Mouse (Mus musculus) erythroblast, adult 5-6 weeks (primary cell): ENCODE data around the gene Olfr1317. TPM values are rescaled to one million over a fixed set of nuclear protein-coding genes. Genes with fewer than 3 reads are reported as not detected.

Experiments
- ATAC-seq: replicated peaks from 2 replicates; pipeline ENCODE4 v1.8.0; 2016; ENCODE audit warnings: moderate number of reproducible peaks, mild to moderate bottlenecking, moderate TSS enrichment, inconsistent platforms; ENCODE audit not compliant: poor library complexity, low FRiP score, severe bottlenecking
- total RNA-seq, 2 experiments: library from RNA; stranded (forward) in 1 of 2; stranded (reverse) in 1 of 2; fragments of 150-400 nt in 1 of 2; fragments of 200-764, 138-1000 nt in 1 of 2; gene quantifications; 2 replicates each; pipeline versions ENCODE4 v1.2.3 to v1.2.4; 2015 to 2017; ENCODE audit warnings: low replicate concordance in 2 of 2

The Olfr1317 gene
- total RNA-seq (2015; ENCODE audit: low replicate concordance) (not detected in 2 replicates), total RNA-seq (2017; ENCODE audit: low replicate concordance) (not detected in 2 replicates)

- ATAC-seq = no peak
Measured at GRCm38 (mm10) chr2:112140029-112140428, at the start of gene Olfr1317. TSS of gene Olfr1317 (plus strand) at chr2:112140329.

GRCm38 (mm10) chr2:112096681-112097080, 43.4 kb upstream of the Olfr1317 start, which contains the start of gene Olfr1314:
TSS of gene Olfr1314 (minus strand) at chr2:112096781.
- no peak for ATAC-seq

GRCm38 (mm10) chr2:112115340-112115739, 24.8 kb upstream of the Olfr1317 start, which contains the start of gene Olfr1315-ps1:
TSS of gene Olfr1315-ps1 (minus strand) at chr2:112115440.
- ATAC-seq = no peak

DNA sequence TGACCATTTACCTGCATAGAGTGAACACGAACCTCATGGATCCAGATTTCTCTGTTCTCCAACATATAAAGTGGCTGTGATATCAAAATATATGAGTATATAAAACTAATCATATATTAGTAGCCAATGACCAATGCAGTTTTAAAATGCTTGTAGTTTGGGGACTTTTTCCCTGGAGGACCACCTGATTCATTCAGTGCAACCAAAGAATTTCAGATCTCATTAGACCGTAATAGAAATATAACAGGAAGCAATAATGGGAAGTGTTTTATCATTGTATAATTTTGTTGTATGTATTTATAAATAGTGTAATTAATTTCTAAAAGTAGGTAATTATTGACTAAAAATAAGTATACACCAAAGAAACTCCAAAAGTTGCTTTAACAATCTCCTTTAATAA, 5.3 kb upstream of the Olfr1317 start, which contains the start of gene Olfr1316:
Olfr1316 (minus strand) TSS at position 101 of the 400 bp plus-strand sequence.
- no peak for ATAC-seq

DNA sequence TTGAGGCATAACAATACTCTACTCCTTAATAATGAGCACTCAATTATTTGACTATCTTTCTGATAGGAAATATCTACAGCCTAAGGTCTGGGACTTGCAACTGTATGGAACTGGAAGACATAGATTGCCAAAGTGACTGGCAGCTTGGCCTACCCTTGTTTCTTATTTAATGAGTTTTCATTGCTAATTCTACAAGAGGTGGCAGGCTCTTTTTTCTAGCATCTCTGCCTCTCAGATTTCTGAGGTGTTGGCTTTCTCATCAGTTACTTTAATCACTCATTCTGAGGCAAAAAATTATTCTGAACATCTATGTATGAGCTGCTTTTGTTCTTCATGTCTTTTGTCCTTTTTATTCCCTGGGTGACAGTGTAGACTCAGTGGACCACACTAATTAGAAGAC, 13.8 kb downstream of the Olfr1317 start, which contains the start of gene Olfr1318:
Olfr1318 (plus strand) TSS at position 301 of the 400 bp plus-strand sequence.
- ATAC-seq = no peak

Other genes starting within 250 kb of the Olfr1317 start
- gene Olfr1306, start 224.1 kb upstream of the Olfr1317 start, total RNA-seq (2015; ENCODE audit: low replicate concordance) = not detected in 2 replicates
- gene Olfr1306, start 224.1 kb upstream of the Olfr1317 start, total RNA-seq (2017; ENCODE audit: low replicate concordance) = not detected in 2 replicates
- gene Olfr1307, start 190.9 kb upstream of the Olfr1317 start, total RNA-seq (2015; ENCODE audit: low replicate concordance) = not detected in 2 replicates
- 0.14 TPM in 1 of 2 replicates, not detected in the other for gene Olfr1307, start 190.9 kb upstream of the Olfr1317 start, total RNA-seq (2017; ENCODE audit: low replicate concordance)
- not detected in 2 replicates for gene Olfr1308, start 175.4 kb upstream of the Olfr1317 start, total RNA-seq (2015; ENCODE audit: low replicate concordance)
- not detected in 2 replicates for gene Olfr1308, start 175.4 kb upstream of the Olfr1317 start, total RNA-seq (2017; ENCODE audit: low replicate concordance)
- not detected in 2 replicates for gene Olfr1309, start 150.0 kb upstream of the Olfr1317 start, total RNA-seq (2015; ENCODE audit: low replicate concordance)
- gene Olfr1309, start 150.0 kb upstream of the Olfr1317 start, total RNA-seq (2017; ENCODE audit: low replicate concordance) = not detected in 2 replicates
- gene Olfr1310, start 127.6 kb upstream of the Olfr1317 start, total RNA-seq (2015; ENCODE audit: low replicate concordance) = not detected in 2 replicates
- gene Olfr1310, start 127.6 kb upstream of the Olfr1317 start, total RNA-seq (2017; ENCODE audit: low replicate concordance) = not detected in 2 replicates
- gene Olfr1311, start 115.9 kb upstream of the Olfr1317 start, total RNA-seq (2015; ENCODE audit: low replicate concordance) = not detected in 2 replicates
- not detected in 2 replicates for gene Olfr1311, start 115.9 kb upstream of the Olfr1317 start, total RNA-seq (2017; ENCODE audit: low replicate concordance)
- gene Olfr1312, start 90.1 kb upstream of the Olfr1317 start, total RNA-seq (2015; ENCODE audit: low replicate concordance) = not detected in 2 replicates
- not detected in 2 replicates for gene Olfr1312, start 90.1 kb upstream of the Olfr1317 start, total RNA-seq (2017; ENCODE audit: low replicate concordance)
- not detected in 2 replicates for gene Olfr1313, start 62.5 kb upstream of the Olfr1317 start, total RNA-seq (2015; ENCODE audit: low replicate concordance)
- not detected in 2 replicates for gene Olfr1313, start 62.5 kb upstream of the Olfr1317 start, total RNA-seq (2017; ENCODE audit: low replicate concordance)
- not detected in 2 replicates for gene Olfr1314, start 43.5 kb upstream of the Olfr1317 start, total RNA-seq (2015; ENCODE audit: low replicate concordance)
- gene Olfr1314, start 43.5 kb upstream of the Olfr1317 start, total RNA-seq (2017; ENCODE audit: low replicate concordance) = not detected in 2 replicates
- not detected in 2 replicates for gene Olfr1315-ps1, start 24.9 kb upstream of the Olfr1317 start, total RNA-seq (2015; ENCODE audit: low replicate concordance)
- not detected in 2 replicates for gene Olfr1315-ps1, start 24.9 kb upstream of the Olfr1317 start, total RNA-seq (2017; ENCODE audit: low replicate concordance)
- gene Olfr1316, start 5.4 kb upstream of the Olfr1317 start, total RNA-seq (2015; ENCODE audit: low replicate concordance) = not detected in 2 replicates
- gene Olfr1316, start 5.4 kb upstream of the Olfr1317 start, total RNA-seq (2017; ENCODE audit: low replicate concordance) = not detected in 2 replicates
- gene Olfr1318, start 13.9 kb downstream of the Olfr1317 start, total RNA-seq (2015; ENCODE audit: low replicate concordance) = not detected in 2 replicates
- not detected in 2 replicates for gene Olfr1318, start 13.9 kb downstream of the Olfr1317 start, total RNA-seq (2017; ENCODE audit: low replicate concordance)
- gene Lpcat4, start 99.1 kb downstream of the Olfr1317 start, total RNA-seq (2015; ENCODE audit: low replicate concordance) = 5.4 and 8.6 TPM in 2 replicates
- 2.6 and 5.4 TPM in 2 replicates for gene Lpcat4, start 99.1 kb downstream of the Olfr1317 start, total RNA-seq (2017; ENCODE audit: low replicate concordance)
- not detected in 2 replicates for gene Nutm1, start 119.0 kb downstream of the Olfr1317 start, total RNA-seq (2015; ENCODE audit: low replicate concordance)
- not detected in 2 replicates for gene Nutm1, start 119.0 kb downstream of the Olfr1317 start, total RNA-seq (2017; ENCODE audit: low replicate concordance)
- gene Nop10, start 121.6 kb downstream of the Olfr1317 start, total RNA-seq (2015; ENCODE audit: low replicate concordance) = 23.6 and 25.4 TPM in 2 replicates
- 28.3 and 33.6 TPM in 2 replicates for gene Nop10, start 121.6 kb downstream of the Olfr1317 start, total RNA-seq (2017; ENCODE audit: low replicate concordance)
- 94.7 and 134 TPM in 2 replicates for gene Slc12a6, start 125.5 kb downstream of the Olfr1317 start, total RNA-seq (2015; ENCODE audit: low replicate concordance)
- 97.9 and 119 TPM in 2 replicates for gene Slc12a6, start 125.5 kb downstream of the Olfr1317 start, total RNA-seq (2017; ENCODE audit: low replicate concordance)
- not detected in 2 replicates for gene Gm21985, start 126.0 kb downstream of the Olfr1317 start, total RNA-seq (2015; ENCODE audit: low replicate concordance)
- 0.60 and 8.5 TPM in 2 replicates for gene Gm21985, start 126.0 kb downstream of the Olfr1317 start, total RNA-seq (2017; ENCODE audit: low replicate concordance)
- 8.6 and 14.0 TPM in 2 replicates for gene Emc4, start 227.7 kb downstream of the Olfr1317 start, total RNA-seq (2015; ENCODE audit: low replicate concordance)
- gene Emc4, start 227.7 kb downstream of the Olfr1317 start, total RNA-seq (2017; ENCODE audit: low replicate concordance) = 6.0 and 16.8 TPM in 2 replicates
- gene Katnbl1, start 238.9 kb downstream of the Olfr1317 start, total RNA-seq (2015; ENCODE audit: low replicate concordance) = 8.5 and 11.9 TPM in 2 replicates
- 2.0 and 8.1 TPM in 2 replicates for gene Katnbl1, start 238.9 kb downstream of the Olfr1317 start, total RNA-seq (2017; ENCODE audit: low replicate concordance)